Mouse (Mus musculus): ENCODE results near the gene Acot4. TPM values are rescaled to one million over a fixed set of nuclear protein-coding genes. Genes with fewer than 3 reads are reported as not detected.
A peak's percentile ranks its signal among the peaks of the same experiment; 100 is the strongest.
"Not testable (repeated sequence)": the region's sequence is repeated elsewhere in the genome, so short reads cannot be mapped to it uniquely, and the experiment has no call there.

Acot4 gene
- polyA plus RNA-seq, 1 experiment from 2014 or later: 0.38 TPM

- no peaks in the 10 kb centered on the region for H3K36me3 ChIP-seq (ENCODE audit: control insufficient read depth, insufficient read depth, low read length)
- H3K4me3 ChIP-seq (ENCODE audit: low read depth, low read length): no peak overlapping the region
- H3K9me3 ChIP-seq (ENCODE audit: control insufficient read depth, low read length): peaks cover 8% of the 10 kb centered on the region
- no peak overlapping the region for H3K9ac ChIP-seq (ENCODE audit: low read depth, low read length)
- H3K27me3 ChIP-seq (replicated peaks; ENCODE audit: control insufficient read depth, insufficient read depth, low read length): no peaks in the 10 kb centered on the region
- WGBS: 86% methylated on average over 5 of the region's 5 CpGs
- H3K27ac ChIP-seq (replicated peaks; ENCODE audit: low read depth, low read length): no peak overlapping the region
- H3K4me2 ChIP-seq (ENCODE audit: low read depth, low read length): no peak overlapping the region
- no peaks in the 10 kb centered on the region for H3K4me1 ChIP-seq (ENCODE audit: control insufficient read depth, insufficient read depth, low read length)
- DNase-seq (ENCODE audit: low spot score): no peak
- ATAC-seq (ENCODE audit: low read depth): no peak
Observed at GRCm38 (mm10) chr12:84042248-84042647, 4.1 kb downstream of the Acot4 start.

- no peak overlapping the region for H3K27ac ChIP-seq (replicated peaks; ENCODE audit: low read depth, low read length)
- WGBS: 71% methylated on average over 2 of the region's 2 CpGs
- peaks cover 18% of the 10 kb centered on the region for H3K9me3 ChIP-seq (ENCODE audit: control insufficient read depth, low read length)
- ATAC-seq (ENCODE audit: low read depth) (no peak), DNase-seq (ENCODE audit: low spot score) (no peak)
- no peak overlapping the region for H3K4me2 ChIP-seq (ENCODE audit: low read depth, low read length)
- H3K27me3 ChIP-seq (replicated peaks; ENCODE audit: control insufficient read depth, insufficient read depth, low read length): no peaks in the 10 kb centered on the region
- no peaks in the 10 kb centered on the region for H3K36me3 ChIP-seq (ENCODE audit: control insufficient read depth, insufficient read depth, low read length)
- no peak overlapping the region for H3K9ac ChIP-seq (ENCODE audit: low read depth, low read length)
- no peak overlapping the region for H3K4me3 ChIP-seq (ENCODE audit: low read depth, low read length)
- no peaks in the 10 kb centered on the region for H3K4me1 ChIP-seq (ENCODE audit: control insufficient read depth, insufficient read depth, low read length)
Observed at GRCm38 (mm10) chr12:84044045-84044444, 5.9 kb downstream of the Acot4 start.

DNA sequence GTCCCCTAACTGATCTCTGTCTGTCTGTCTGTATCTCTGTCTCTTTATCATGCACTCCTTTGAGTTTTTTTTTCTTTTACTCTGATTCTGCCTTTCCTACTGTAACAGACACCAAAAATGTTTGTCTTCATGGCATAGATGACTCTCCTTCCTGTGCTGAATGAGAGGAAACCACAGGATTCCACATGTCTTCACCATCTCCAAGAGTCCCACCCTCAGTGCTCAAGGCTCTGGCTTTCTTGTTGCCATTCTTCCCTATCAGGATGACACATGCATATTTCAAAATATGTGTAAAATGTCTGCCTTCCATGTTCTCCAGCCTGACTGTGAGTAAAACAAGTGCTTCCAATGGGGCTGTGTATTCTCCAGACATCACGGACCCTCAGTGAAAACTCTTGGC is 8.7 kb downstream of the Acot4 start:
- ATAC-seq (ENCODE audit: low read depth): no peak

DNA sequence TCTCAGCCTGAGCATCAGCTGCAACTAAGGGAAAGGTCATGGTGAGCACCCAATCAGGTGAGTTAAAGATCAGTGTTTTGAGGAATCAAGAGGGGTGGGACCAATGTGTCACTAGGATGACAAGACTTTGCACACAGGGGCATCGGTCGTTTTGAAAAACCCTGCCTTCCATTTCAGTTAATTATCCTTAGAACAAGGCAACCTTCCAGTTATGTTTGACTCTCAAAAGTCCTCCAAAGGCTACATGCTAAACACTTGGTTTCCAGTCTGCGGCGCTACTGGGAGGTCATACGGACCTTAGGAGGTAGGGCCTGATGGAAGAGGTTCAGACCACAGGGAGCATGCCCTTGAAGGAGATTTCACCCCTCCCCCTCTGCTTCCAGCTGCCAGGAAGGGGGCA is 12.6 kb downstream of the Acot4 start:
- Histone ChIP-seq H3K27me3 (replicated peaks; ENCODE audit: control insufficient read depth, insufficient read depth, low read length) (peaks cover 18% of the 10 kb centered on the region; the same call in 1 of the 2 replicates), H3K9me3 (ENCODE audit: control insufficient read depth, low read length) (peaks cover 11% of the 10 kb centered on the region)
- H3K4me1 ChIP-seq (ENCODE audit: control insufficient read depth, insufficient read depth, low read length); H3K36me3 ChIP-seq (ENCODE audit: control insufficient read depth, insufficient read depth, low read length); H3K4me2 ChIP-seq (ENCODE audit: low read depth, low read length); H3K9ac ChIP-seq (ENCODE audit: low read depth, low read length); H3K27ac ChIP-seq (replicated peaks; ENCODE audit: low read depth, low read length); DNase-seq (ENCODE audit: low spot score); ATAC-seq (ENCODE audit: low read depth); H3K4me3 ChIP-seq (ENCODE audit: low read depth, low read length): not testable (repeated sequence)
- WGBS: 89% methylated on average over 5 of the region's 5 CpGs

More for the DNA sequence above, 8.7 kb downstream of the Acot4 start:
- 97% methylated on average over 1 of the region's 1 CpGs for whole genome bisulfite sequencing
- no peak for DNase-seq (ENCODE audit: low spot score)
- Histone ChIP-seq H3K4me3 (ENCODE audit: low read depth, low read length) (no peak overlapping the region), H3K4me2 (ENCODE audit: low read depth, low read length) (no peak overlapping the region), H3K27ac (replicated peaks; ENCODE audit: low read depth, low read length) (no peak overlapping the region), H3K4me1 (ENCODE audit: control insufficient read depth, insufficient read depth, low read length) (no peaks in the 10 kb centered on the region), H3K27me3 (replicated peaks; ENCODE audit: control insufficient read depth, insufficient read depth, low read length) (no peaks in the 10 kb centered on the region), H3K9me3 (ENCODE audit: control insufficient read depth, low read length) (peaks cover 11% of the 10 kb centered on the region), H3K9ac (ENCODE audit: low read depth, low read length) (no peak overlapping the region), H3K36me3 (ENCODE audit: control insufficient read depth, insufficient read depth, low read length) (no peaks in the 10 kb centered on the region)

GRCm38 (mm10) chr12:84051937-84052474 is 13.8 kb downstream of the Acot4 start, which contains the start of gene Acot3:
Gene Acot3 (plus strand): TSS chr12:84052144.
- Histone ChIP-seq H3K4me2 (ENCODE audit: low read depth, low read length) (no peak within 1 kb of the TSS), H3K27me3 (replicated peaks; ENCODE audit: control insufficient read depth, insufficient read depth, low read length) (peaks cover 18% of the 10 kb centered on the region; the same call in 1 of the 2 replicates), H3K9me3 (ENCODE audit: control insufficient read depth, low read length) (peaks cover 11% of the 10 kb centered on the region), H3K36me3 (ENCODE audit: control insufficient read depth, insufficient read depth, low read length) (no peaks in the 10 kb centered on the region), H3K27ac (replicated peaks; ENCODE audit: low read depth, low read length) (no peak within 1 kb of the TSS), H3K9ac (ENCODE audit: low read depth, low read length) (no peak within 1 kb of the TSS), H3K4me3 (ENCODE audit: low read depth, low read length) (no peak within 1 kb of the TSS), H3K4me1 (ENCODE audit: control insufficient read depth, insufficient read depth, low read length) (no peaks in the 10 kb centered on the region)
- WGBS: 76% methylated on average over 5 of the region's 5 CpGs
- DNase-seq (ENCODE audit: low spot score) (no peak), ATAC-seq (ENCODE audit: low read depth) (no peak)

DNA sequence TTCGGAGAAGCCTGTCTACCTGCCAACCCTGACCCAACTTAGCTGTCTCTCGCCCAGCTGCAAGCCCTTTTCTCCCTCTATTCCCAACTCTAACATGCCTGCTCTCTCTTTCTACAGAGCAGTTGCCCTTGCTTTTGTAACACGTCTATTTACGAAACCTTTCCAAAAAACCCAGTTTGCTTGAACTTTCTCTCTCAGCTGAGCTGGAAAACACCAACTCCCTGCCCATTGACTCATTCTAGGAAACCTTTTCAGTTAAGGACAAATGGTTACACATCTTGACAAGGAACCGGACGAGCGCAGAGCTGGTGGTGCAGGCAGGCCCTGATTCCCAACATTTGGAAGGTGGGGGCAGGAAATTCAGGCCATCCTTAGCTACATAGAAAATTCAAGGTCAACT is 14.4 kb downstream of the Acot4 start:
- WGBS: 91% methylated on average over 7 of the region's 7 CpGs
- Histone ChIP-seq H3K4me2 (ENCODE audit: low read depth, low read length) (no peak overlapping the region), H3K36me3 (ENCODE audit: control insufficient read depth, insufficient read depth, low read length) (no peaks in the 10 kb centered on the region), H3K27me3 (replicated peaks; ENCODE audit: control insufficient read depth, insufficient read depth, low read length) (peaks cover 18% of the 10 kb centered on the region; the same call in 1 of the 2 replicates), H3K9ac (ENCODE audit: low read depth, low read length) (no peak overlapping the region), H3K27ac (replicated peaks; ENCODE audit: low read depth, low read length) (no peak overlapping the region), H3K4me1 (ENCODE audit: control insufficient read depth, insufficient read depth, low read length) (no peaks in the 10 kb centered on the region), H3K4me3 (ENCODE audit: low read depth, low read length) (no peak overlapping the region), H3K9me3 (ENCODE audit: control insufficient read depth, low read length) (peaks cover 11% of the 10 kb centered on the region)
- no peak for DNase-seq (ENCODE audit: low spot score)
- no peak for ATAC-seq (ENCODE audit: low read depth)

- DNase-seq (ENCODE audit: low spot score) (no peak), ATAC-seq (ENCODE audit: low read depth) (no peak)
- Histone ChIP-seq H3K4me1 (ENCODE audit: control insufficient read depth, insufficient read depth, low read length) (no peaks in the 10 kb centered on the region), H3K9me3 (ENCODE audit: control insufficient read depth, low read length) (peaks cover 8% of the 10 kb centered on the region), H3K36me3 (ENCODE audit: control insufficient read depth, insufficient read depth, low read length) (no peaks in the 10 kb centered on the region), H3K27me3 (replicated peaks; ENCODE audit: control insufficient read depth, insufficient read depth, low read length) (peaks cover 18% of the 10 kb centered on the region; the same call in 1 of the 2 replicates), H3K27ac (replicated peaks; ENCODE audit: low read depth, low read length) (no peak overlapping the region), H3K4me3 (ENCODE audit: low read depth, low read length) (peak overlapping the region; percentile 44), H3K9ac (ENCODE audit: low read depth, low read length) (peak overlapping the region; percentile 52), H3K4me2 (ENCODE audit: low read depth, low read length) (peak overlapping the region; percentile 75)
- WGBS: 16% methylated on average over 12 of the region's 16 CpGs
Observed at GRCm38 (mm10) chr12:84053173-84053572, 15.0 kb downstream of the Acot4 start.

- ATAC-seq (ENCODE audit: low read depth) (no peak), DNase-seq (ENCODE audit: low spot score) (peak; percentile 55)
- no peaks in the 10 kb centered on the region for H3K36me3 ChIP-seq (ENCODE audit: control insufficient read depth, insufficient read depth, low read length)
- peak overlapping the region; percentile 75 for H3K4me2 ChIP-seq (ENCODE audit: low read depth, low read length)
- WGBS: 5% methylated on average over 11 of the region's 46 CpGs
- H3K27me3 ChIP-seq (replicated peaks; ENCODE audit: control insufficient read depth, insufficient read depth, low read length): peaks cover 18% of the 10 kb centered on the region; the same call in 1 of the 2 replicates
- H3K4me1 ChIP-seq (ENCODE audit: control insufficient read depth, insufficient read depth, low read length): no peaks in the 10 kb centered on the region
- H3K9me3 ChIP-seq (ENCODE audit: control insufficient read depth, low read length): peaks cover under 1% of the 10 kb centered on the region
- H3K4me3 ChIP-seq (ENCODE audit: low read depth, low read length): peak overlapping the region; percentile 44
- peak overlapping the region; percentile 52 for H3K9ac ChIP-seq (ENCODE audit: low read depth, low read length)
- H3K27ac ChIP-seq (replicated peaks; ENCODE audit: low read depth, low read length): no peak overlapping the region
Observed at GRCm38 (mm10) chr12:84053679-84054391, 15.7 kb downstream of the Acot4 start.
